Mouse (Mus musculus): ENCODE results near the gene Cep19. TPM values are rescaled to one million over a fixed set of nuclear protein-coding genes. Genes with fewer than 3 reads are reported as not detected.
"Not testable (repeated sequence)": the region's sequence is repeated elsewhere in the genome, so short reads cannot be mapped to it uniquely, and the experiment has no call there.

Gene Cep19
- 10 to 100 TPM; 14.5 to 16.2 TPM for total RNA-seq (2021)
- long read RNA-seq, experiment 1, transcript Cep19-202 (4 exons, 1,718 nt) = major isoform, 19 of 42 reads
- long read RNA-seq, experiment 1, partial matches to known transcripts = 22 of 42 reads
- long read RNA-seq, experiment 1, other reads (novel, unspliced or antisense) = 1 of 42 reads
- long read RNA-seq, experiment 2, transcript Cep19-202 (4 exons, 1,718 nt) = major isoform, 17 of 37 reads
- long read RNA-seq, experiment 2, partial matches to known transcripts = 0 of 37 reads
- long read RNA-seq, experiment 2, other reads (novel, unspliced or antisense) = 20 of 37 reads

DNA sequence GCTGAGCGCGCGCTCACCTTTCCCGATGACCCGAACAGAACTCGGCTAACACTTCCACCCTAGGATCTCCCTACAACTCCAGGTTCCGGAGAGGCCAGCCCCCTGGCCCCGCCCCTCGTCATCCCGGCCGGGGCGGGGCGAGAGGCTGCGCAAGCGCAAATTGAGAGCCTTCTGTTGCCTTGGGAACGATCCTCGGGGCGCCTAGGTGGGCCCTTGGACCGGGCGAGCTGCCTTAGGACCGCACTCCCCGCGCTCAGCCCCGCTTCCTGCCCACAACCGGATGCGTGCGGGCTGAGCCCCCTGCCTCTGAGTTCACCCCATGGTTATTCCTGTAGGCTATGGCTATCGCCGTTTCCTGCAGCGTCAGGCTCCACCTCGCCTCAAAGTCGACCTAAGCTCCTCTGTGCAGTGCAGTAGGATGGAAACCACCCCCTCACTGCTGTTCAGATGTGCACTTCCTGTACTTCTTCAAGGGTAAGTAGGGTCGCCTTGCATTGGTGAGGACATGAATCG lies at the start of gene Cep19, which contains the start of gene Pigx:
Cep19 (plus strand) TSS at position 163 of the 513 bp plus-strand sequence.
Pigx (minus strand) TSS at position 103 of the 513 bp plus-strand sequence.
- DNase-seq (ENCODE audit: low spot score in 2 of 2) = peak; percentile 84 to 86

DNA sequence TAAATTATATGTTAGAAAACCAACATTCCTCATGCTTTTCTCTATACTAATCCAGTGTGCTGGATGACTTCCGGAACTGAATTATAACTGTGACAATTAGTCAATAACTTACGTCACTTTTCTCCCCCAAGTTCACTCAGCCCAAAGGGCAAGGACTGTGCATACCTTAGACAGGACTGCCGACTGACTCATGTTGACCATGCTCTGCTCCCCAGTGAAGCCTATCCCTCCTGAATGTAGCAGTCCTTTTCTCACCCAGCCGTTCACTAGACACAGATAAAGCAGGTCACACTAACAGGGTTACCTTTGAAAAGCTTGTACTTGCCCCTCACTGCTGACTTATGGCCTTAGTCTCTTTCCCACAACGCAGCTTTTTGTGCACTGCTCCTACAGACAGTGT lies 40.8 kb upstream of the Cep19 start:
- DNase-seq (ENCODE audit: low spot score in 2 of 2) = no peak

DNA sequence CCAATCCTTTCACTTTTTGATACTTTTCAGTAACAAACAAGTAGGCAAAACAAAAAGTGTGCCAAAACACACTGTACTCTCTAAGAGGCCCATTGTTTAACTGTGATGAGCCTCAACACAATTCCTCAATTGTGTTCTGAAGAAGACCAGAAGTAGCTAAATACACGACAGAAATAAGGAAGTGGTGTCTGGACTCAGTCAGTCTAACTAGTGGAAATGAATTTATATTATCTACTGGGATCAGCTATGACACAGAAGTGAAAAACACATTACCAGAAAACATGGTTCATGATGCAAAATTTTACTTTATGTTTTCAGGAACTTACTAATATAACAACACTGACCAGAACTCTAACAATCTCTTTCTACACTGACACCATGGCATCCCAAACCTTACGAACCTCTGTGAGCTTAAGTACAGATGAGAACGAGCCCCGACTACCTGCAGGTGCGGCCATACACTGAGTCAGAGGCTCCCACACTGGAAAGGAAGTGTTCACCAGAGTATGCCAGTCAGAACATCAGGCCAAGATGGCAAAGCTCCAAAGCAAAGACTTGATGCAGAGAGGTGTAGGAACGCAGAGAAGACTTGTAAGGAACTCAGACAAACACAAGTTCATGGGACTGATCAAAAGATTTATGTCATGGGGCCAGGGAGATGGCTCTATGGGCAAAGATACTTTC lies 39.6 kb upstream of the Cep19 start:
- DNase-seq (ENCODE audit: low spot score in 2 of 2) = no peak

DNA sequence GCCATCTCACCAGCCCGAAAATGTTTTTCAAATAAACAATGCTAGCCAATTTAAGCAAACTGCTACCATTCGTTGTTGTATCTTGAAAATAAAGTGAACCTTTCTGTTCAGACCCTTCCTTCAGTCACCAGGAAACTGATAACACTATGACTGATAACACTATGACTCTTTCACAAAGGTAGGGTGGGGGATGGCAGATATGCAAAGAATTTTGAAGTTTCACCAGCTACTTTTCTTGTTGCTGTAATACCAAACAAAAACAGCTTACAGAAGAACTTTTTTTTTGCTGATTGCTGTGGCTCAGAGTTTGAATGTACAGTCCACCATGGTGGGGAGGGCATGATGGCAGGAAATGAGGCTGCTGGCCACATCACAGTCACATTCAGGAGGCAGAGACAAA lies 37.4 kb upstream of the Cep19 start:
- DNase-seq (ENCODE audit: low spot score in 2 of 2) = no peak

DNA sequence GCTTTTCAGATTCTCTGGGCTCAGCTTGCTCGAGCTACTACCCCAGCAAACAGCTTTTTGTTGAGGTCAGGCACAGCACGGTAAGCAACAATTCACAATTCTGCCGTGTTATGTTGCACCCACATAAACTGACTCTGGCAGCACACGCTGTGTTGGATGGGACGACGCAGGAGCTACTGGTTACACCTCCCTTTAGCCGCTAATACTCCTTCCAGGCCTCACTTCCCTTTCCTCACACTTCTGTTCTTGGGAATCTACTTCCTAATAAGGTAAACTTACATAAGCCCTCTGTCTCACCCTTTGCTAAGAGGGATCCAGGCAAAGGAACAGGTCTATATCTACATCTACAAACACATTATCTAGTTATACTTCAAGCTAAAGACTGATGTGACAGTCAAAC lies 35.7 kb upstream of the Cep19 start:
- DNase-seq (ENCODE audit: low spot score in 2 of 2) = no peak

DNA sequence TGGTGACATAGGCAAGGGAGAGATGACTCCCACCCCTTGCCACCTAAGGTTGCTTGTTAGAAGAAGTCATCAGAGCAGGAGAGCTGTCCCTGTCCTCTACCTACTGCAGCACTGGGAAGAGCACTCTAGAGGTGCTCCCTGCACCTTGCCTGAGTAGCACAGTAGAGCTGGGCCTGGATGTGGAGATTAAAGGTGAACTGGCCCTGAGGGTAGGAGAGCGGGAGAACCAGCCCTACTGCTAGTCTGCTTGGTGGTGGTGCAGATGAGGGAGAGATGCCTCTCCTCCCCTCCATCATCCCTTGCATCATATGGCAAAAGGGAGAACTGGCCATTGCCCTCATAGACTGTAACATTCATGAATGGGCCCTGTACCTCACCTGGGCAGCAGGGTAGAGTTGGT lies 32.7 kb upstream of the Cep19 start:
- DNase-seq (ENCODE audit: low spot score in 2 of 2) = no peak

DNA sequence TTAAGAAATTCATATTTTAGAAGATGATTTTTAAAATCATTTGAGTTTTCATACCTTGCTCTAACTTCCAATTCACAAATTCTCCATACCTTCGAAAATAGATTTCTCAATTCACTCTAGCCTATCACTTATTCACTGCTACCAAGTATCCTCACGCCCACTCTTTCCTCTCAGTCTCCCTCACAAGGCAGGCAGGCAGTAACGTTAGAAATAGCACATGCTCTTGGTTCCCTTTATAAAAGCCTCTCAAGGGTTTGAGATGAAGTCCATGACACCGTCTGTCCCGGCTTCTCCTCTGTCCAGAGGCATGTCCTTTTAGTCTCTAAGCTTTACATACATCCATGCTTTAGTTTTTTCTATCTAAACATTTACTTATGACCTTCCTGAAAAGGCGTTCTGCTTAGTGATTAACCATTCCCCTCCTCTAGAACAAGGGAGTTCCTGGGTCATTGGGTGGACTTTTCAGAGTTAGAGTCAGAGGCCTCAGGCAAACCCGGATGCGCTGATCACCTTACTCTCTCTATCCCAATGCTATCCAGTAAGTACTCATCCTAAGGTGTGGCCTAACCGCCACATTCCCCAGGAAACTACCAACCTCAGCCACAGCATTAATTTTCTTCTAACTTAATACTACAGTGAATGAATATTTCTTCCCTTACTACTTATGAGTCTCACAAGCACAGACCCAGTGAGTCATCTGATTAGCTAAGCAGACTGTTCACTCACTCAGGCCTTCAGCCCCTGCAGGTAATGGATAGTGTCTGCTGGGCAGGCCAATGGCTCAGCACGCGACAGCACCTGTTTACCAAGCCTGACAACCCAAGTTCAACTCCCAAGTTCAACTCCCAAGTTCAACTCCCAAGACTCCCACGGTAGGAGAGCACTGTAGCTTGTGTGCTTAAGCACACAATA lies 31.0 kb upstream of the Cep19 start:
- no peak for DNase-seq (ENCODE audit: low spot score in 2 of 2)

DNA sequence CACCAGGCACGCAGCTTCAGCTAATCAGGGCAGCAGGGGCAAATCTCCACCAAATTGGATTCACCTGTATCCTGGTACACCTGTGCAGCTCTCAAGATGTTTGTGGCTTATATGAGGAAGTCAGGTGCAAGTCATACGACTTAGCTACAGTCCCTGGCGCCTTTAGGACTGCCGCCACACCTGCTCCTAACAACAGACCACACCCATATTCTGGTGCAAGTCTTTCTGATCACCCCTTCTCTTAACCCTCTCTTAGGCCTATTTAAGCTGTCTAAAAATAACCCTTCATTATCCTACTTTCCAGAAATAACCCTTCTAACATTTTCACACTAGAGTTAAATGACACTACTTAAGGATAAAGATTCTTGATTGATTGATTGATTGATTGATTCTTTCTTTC lies 29.5 kb upstream of the Cep19 start:
- DNase-seq (ENCODE audit: low spot score in 2 of 2) = not testable (repeated sequence)

DNA sequence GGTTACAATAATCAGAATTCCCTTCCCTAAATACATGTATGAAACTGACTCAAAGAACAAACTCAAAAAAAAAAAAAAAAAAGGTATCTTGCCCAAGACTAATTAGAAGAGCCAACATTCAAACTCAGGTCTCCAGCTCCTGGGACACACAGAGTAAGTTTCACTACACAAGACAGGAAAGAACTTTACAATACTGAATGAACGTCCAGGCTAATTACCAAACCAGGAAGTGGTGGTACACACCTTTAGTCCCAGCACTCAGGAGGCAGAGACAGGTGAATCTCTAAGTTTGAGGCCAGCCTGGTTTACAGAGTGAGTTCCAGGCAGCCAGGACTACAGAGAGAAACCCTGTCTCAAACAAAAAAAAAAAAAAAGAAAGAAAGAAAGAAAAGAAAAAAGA lies 23.8 kb upstream of the Cep19 start:
- DNase-seq (ENCODE audit: low spot score in 2 of 2) = no peak

DNA sequence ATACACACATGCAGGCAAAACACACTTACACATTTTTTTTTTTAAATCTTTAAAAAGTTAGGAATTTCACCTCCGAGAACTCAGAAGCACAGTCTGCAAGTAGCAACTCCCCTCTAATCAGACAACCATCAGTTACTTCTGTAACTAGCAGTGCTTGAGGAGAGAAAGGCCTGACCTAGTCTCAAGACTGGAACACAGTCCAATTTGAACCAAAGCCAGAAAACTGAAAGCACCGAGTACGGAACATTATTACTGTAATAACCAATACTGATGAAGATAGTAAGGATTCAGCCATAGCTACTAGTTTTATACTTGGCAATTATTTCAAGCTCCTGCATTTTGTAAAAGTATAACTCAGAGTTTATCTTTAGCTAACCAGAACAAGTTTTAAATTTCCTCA lies 23.2 kb upstream of the Cep19 start:
- DNase-seq (ENCODE audit: low spot score in 2 of 2) = no peak

DNA sequence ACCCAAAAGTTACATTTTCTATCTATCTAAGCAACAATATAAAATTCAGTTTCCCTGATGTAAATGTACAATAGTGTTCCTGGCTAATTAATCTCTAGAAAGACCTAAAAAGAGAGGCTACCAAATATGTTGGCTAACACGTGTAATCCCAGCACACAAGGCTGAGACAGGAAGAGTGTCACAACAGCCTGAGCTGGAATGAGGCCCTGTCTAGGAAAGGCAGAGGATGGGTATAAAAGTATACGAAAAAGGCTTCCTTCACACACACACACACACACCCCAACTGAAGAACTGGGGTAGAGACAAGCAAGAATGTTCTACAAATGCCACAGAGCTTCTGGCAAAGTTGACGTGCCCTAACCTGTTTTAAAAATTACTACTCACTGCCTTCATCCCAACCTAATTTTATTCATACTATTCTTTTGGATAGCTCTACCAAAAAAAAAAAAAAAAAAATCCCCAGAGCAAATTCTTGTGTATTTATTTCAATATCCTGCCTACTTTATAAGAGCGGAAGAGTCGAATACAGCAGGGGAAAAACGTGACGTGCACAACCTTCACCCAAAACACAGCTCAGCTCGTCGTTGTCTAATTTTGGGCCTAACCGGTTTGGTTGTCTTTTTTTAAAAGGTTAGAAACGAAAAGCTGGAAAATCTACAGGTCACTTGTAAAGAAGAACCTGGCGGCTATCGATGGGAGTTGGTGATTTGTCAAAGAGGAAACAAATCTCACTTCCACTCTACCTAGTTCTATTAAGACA lies 21.8 kb upstream of the Cep19 start:
- DNase-seq (ENCODE audit: low spot score in 2 of 2) = no peak

DNA sequence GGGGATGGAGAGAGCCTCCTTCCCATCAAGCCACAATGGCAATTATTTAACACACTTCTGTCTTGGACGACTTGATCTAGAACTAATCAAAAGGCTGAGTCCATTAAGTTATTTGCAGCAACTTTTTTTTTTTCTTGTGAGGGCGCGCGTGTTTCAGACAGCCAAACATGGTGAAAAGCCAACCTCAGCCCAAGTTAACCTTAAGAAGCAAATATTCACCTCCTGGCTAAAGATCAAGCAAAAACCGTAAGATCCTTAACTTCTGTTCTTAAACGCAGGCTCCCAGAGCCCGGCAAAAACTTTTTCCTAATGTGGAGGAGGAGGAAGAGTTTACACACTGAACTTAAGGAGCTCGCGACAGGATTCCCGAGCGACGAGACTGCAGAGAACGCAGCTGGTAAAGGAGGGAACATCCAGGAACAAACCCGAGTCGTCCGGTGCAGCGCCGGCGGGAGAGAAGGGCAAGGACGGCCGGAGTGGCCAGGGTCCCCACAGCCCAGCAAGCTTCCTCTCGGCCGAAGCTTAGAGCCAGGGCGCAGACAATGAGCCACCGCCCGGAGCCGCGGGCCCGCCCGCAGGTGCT lies 21.1 kb upstream of the Cep19 start:
- peak in 1 of 2 experiments; percentile 16 for DNase-seq (ENCODE audit: low spot score in 2 of 2)

DNA sequence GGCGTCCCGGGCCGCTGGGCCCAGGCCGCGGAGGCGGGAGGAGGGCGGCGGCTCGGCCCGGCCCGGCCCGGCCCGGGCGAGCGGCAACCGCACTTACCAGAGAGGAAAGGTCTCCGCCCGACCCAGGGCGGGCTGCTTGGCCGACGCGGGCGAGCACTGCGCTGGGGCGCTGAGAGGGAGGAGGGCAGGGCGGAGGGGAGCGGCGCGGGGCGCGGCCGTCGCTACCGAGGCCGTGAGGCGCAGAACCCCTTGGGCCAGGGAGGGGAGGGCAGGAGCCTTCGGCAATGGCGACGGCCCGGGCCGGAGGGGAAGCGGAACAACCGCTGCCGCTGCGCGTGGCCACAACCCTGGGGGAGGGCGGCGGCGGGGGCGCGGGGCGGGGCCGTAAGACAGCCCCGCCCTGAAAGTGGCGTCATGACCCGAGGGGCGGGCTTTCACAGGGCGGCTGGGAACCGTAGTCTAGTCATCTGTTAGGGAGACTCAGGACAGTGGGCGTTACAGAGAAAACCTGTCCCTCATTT lies 20.5 kb upstream of the Cep19 start, which contains the start of gene Pak2:
Pak2 (minus strand) TSS at position 352 of the 521 bp plus-strand sequence.
- peak; percentile 79 to 87 for DNase-seq (ENCODE audit: low spot score in 2 of 2)

DNA sequence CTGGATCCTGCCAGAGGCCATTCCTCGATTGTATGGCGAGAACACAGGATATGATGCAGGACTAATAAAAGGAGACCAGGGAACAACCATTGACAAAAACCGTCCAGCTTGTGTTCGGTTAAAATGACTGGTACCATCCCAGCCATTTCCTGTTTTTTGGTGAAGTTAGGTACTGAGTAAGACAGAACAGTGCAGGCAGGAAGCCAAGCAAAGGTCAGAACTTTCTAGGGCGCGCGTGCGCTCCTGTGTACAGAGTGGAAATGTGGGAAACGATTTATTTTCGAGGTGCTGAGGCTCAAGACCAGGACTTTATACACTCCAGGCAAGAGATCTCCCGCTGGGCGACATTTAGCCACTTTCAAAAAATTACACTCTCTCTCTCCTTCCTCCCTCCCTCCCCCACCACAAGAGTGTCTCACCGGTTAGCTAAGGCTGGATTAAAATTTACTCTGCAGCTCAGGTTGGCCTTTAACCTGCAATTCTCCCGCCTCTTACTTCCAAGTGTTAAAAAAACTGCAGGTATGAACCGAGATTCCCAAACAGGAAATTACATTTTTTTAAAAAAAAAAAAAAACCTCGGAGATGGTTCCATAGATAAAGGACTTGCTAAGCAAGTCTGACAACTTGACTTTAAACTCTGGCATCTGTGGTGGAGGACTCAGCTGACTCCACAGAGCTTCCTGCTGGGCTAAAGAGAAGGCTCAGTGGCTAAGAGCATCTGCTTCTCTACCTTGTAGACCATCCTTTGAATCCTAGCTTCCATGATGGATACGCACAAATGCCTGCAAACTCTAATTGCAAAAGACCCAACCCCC lies 11.8 kb upstream of the Cep19 start:
- no peak for DNase-seq (ENCODE audit: low spot score in 2 of 2)

DNA sequence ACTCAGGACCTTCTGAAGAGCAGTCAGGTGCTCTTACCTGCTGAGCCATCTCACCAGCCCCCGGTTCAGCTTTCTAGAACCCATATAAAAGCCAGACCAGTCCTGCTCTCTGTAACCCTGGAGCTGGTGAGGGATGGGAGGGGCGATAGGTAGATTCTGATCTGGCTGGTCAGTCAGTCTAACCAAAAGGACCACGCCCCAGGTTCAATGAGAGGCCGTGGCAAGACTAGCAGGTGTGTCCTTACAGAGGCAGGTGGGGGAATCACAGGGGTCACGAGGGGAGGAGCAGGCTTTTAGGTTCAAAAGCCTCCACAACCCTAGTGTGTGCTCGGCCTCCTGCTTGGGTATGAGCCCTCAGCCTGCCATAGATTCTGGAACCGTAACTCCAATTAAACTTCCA lies 8.1 kb upstream of the Cep19 start:
- DNase-seq (ENCODE audit: low spot score in 2 of 2) = no peak

DNA sequence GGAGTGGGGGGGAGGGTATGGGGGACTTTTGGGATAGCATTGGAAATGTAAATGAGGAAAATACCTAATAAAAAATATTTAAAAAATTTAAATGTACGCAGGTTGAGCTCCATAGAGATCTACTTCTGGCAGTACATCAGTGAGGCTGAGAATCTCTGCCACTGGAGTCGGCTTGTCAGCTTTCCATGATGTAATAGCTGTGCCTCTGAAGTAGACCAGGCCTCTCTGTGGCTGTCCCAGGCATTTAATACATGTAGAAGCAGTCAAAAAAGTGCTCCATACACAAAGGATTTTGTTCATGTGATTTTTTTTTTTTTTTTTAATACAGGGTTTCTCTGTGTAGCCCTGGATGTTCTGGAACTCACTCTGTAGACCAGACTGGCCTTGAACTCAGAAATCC lies 1.8 kb upstream of the Cep19 start:
- DNase-seq (ENCODE audit: low spot score in 2 of 2) = not testable (repeated sequence)

DNA sequence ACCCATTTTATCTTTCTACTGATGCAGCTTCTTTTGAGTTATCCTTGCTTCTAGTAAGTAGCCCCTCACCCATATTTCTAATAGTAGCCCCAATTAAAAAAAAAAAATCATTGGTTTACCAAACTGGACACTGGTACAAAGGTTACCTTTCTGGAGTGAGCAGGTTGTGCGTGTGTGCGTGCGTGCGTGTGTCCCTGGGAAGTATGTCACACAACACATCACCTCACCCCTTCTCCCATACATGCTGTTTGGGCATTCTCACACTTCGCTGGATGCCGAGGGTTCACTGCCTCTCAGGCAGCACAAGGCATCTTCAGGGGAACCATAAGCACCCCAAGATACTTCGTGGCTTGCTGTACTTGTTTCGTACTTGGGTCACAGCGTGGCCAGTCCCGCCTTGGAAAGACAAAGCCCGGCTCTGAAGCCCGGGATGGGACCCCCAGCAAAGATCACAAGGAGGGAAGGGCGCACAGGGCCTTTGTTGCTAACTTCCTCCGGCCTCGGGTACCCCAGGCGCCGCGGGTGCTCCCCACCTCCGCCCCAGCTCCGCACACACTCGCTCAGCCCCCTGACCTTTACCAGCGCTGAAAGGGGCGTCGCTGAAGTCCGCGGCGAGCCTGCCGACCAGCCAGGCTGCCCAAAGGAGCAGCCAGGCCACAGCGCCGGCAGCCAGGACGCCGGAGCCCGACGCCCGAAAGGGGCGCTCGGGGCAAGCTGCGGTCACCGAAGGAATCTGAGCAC lies 533 bp upstream of the Cep19 start:
- DNase-seq (ENCODE audit: low spot score in 2 of 2) = no peak

DNA sequence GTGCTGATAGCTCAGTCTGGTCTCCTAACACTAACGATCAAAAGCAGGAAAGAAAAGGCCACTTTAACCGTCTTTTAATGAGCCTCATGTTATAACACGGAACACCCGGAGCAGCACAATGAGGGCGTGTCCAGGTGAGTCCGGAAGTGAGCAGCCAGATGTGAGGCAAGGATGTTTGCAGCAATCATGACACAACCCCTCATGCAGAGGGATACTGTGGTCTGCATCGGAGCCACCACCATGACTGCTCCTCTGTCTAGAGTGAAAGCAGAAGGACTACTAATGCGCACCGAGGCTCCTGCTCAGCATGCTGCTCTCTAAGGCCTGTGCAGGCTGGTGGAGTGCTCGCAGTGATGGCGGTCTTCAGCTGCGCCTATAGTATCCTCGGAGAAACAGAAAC lies 2.7 kb downstream of the Cep19 start:
- no peak for DNase-seq (ENCODE audit: low spot score in 2 of 2)

DNA sequence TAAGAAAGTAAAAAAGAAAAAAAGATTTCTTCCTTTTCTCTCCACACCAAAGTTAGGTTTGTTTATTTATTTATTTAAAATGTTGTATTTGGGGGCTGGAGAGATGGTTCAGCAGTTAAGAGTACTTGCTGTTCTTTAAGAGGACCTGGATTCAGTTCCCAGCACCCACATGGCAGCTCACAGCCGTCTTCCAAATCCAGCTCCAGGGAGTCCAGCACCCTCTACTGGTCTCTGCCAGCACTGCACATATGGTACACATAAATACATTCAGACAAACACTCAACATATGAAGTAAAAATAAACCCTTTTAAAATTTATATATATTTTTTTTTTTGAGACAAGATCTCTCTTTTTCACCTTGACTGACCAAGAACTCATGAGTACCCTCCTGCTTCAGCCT lies 6.1 kb downstream of the Cep19 start:
- no peak for DNase-seq (ENCODE audit: low spot score in 2 of 2)

Data from adrenal gland, postnatal 4 days (tissue).